Mouse (Mus musculus) embryonic stem cell, embryonic (primary cell): ENCODE data around the gene Ccdc88c.

Source experiments
- CTCF ChIA-PET, 4 experiments: fragments of 300-600 bp in 2 of 4; fragments of 350-600 bp in 2 of 4; sonication (Branson Sonifier 250); formaldehyde crosslinking; loops; one replicate each; lab custom pipeline; 2022; ENCODE audit warnings: inconsistent platforms in 2 of 4; lab: Charles Lee
- POLR2A ChIA-PET, 4 experiments: fragments of 300-600 bp in 2 of 4; fragments of 350-600 bp in 2 of 4; sonication (Branson Sonifier 250); formaldehyde crosslinking; loops; one replicate each; lab custom pipeline; 2022; ENCODE audit warnings: antibody characterized with exemption in 4 of 4, inconsistent platforms in 1 of 4; lab: Charles Lee

Gene Ccdc88c

GRCm38 (mm10) chr12:101022353-101022752 lies 6.5 kb downstream of the Ccdc88c start:
- CTCF ChIA-PET = interaction anchor here in 1 of 4 experiments (0.7 kb wide), 1 partner anchor 9 kb away, joined by 3 read pairs; no protein-coding TSS in a partner anchor
- POLR2A ChIA-PET = interaction anchor here in 3 of 4 experiments (0.6 to 11.1 kb wide), 5 partner anchors 7 to 83 kb away, joined by 3 to 200 read pairs (median 8); no protein-coding TSS in a partner anchor

GRCm38 (mm10) chr12:101021484-101022226 lies 7.2 kb downstream of the Ccdc88c start:
- POLR2A ChIA-PET = interaction anchor here in 2 of 4 experiments (1.0 to 11.1 kb wide), 3 partner anchors 7 to 71 kb away, joined by 3 to 200 read pairs (median 3); partner anchors contain the start of gene Ccdc88c (in 1 of the 2)
- CTCF ChIA-PET = interaction anchor here in 1 of 4 experiments (2.8 kb wide), 1 partner anchor 63 kb away, joined by 16 read pairs; no protein-coding TSS in a partner anchor

GRCm38 (mm10) chr12:101020210-101021015 lies 8.4 kb downstream of the Ccdc88c start:
- ChIA-PET CTCF (interaction anchor here (0.5 to 2.8 kb wide), 9 partner anchors 9 to 839 kb away, joined by 3 to 16 read pairs (median 5); partner anchors contain the start of gene Ccdc88c (in 2 of the 4)), POLR2A (interaction anchor here in 3 of 4 experiments (0.7 to 11.1 kb wide), 16 partner anchors 8 to 112 kb away, joined by 3 to 200 read pairs (median 4); partner anchors contain the start of genes Ccdc88c (in 2 of the 3) and Gpr68 (in 1 of the 3))

- POLR2A ChIA-PET = interaction anchor here in 3 of 4 experiments (0.7 to 11.1 kb wide), 10 partner anchors 8 to 295 kb away, joined by 3 to 200 read pairs (median 6); partner anchors contain the start of genes Ccdc88c (in 1 of the 3) and Gpr68 (in 1 of the 3)
- CTCF ChIA-PET = interaction anchor here in 2 of 4 experiments (0.9 to 2.8 kb wide), 4 partner anchors 10 to 67 kb away, joined by 3 to 16 read pairs (median 6); partner anchors contain the start of gene Ccdc88c (in 2 of the 2)
Observed at GRCm38 (mm10) chr12:101019443-101019842, 9.4 kb downstream of the Ccdc88c start.

- ChIA-PET CTCF (interaction anchor here in 2 of 4 experiments (0.9 to 2.8 kb wide), 3 partner anchors 10 to 61 kb away, joined by 4 to 16 read pairs (median 8); partner anchors contain the start of gene Ccdc88c (in 1 of the 2)), POLR2A (interaction anchor here in 3 of 4 experiments (0.7 to 11.1 kb wide), 12 partner anchors 8 to 630 kb away, joined by 3 to 200 read pairs (median 6); partner anchors contain the start of genes Ccdc88c (in 1 of the 3) and Gpr68 (in 1 of the 3))
Observed at GRCm38 (mm10) chr12:101019031-101019430, 9.8 kb downstream of the Ccdc88c start.

- ChIA-PET CTCF (interaction anchor here in 3 of 4 experiments (0.6 to 3.9 kb wide), 6 partner anchors 10 to 65 kb away, joined by 3 to 19 read pairs (median 4); partner anchors contain the start of gene Ccdc88c (in 1 of the 3)), POLR2A (interaction anchor here in 3 of 4 experiments (0.6 to 11.1 kb wide), 12 partner anchors 8 to 278 kb away, joined by 3 to 200 read pairs (median 10); partner anchors contain the start of gene Ccdc88c (in 2 of the 3))
Observed at GRCm38 (mm10) chr12:101017971-101018371, 10.9 kb downstream of the Ccdc88c start.

- POLR2A ChIA-PET = interaction anchor here (0.6 to 11.1 kb wide), 34 partner anchors 8 to 1432 kb away, joined by 3 to 200 read pairs (median 6); partner anchors contain the start of genes Ccdc88c (in 4 of the 4) and Ppp4r3a (in 1 of the 4)
- CTCF ChIA-PET = interaction anchor here (0.6 to 3.9 kb wide), 15 partner anchors 8 to 727 kb away, joined by 3 to 19 read pairs (median 4); partner anchors contain the start of gene Ccdc88c (in 3 of the 4)
Observed at GRCm38 (mm10) chr12:101016412-101016928, 12.4 kb downstream of the Ccdc88c start.

- ChIA-PET CTCF (interaction anchor here (0.6 to 3.9 kb wide), 12 partner anchors 8 to 80 kb away, joined by 3 to 19 read pairs (median 4); partner anchors contain the start of gene Ccdc88c (in 3 of the 4)), POLR2A (interaction anchor here (0.6 to 11.1 kb wide), 30 partner anchors 9 to 1627 kb away, joined by 3 to 200 read pairs (median 6); partner anchors contain the start of genes Ccdc88c (in 4 of the 4) and Ppp4r3a (in 1 of the 4))
Observed at GRCm38 (mm10) chr12:101015926-101016325, 12.9 kb downstream of the Ccdc88c start.

GRCm38 (mm10) chr12:101015165-101015560 lies 13.7 kb downstream of the Ccdc88c start:
- CTCF ChIA-PET = interaction anchor here in 2 of 4 experiments (0.8 to 3.9 kb wide), 4 partner anchors 8 to 57 kb away, joined by 3 to 19 read pairs (median 6); no protein-coding TSS in a partner anchor
- POLR2A ChIA-PET = interaction anchor here in 3 of 4 experiments (1.2 to 11.1 kb wide), 15 partner anchors 9 to 71 kb away, joined by 3 to 200 read pairs (median 9); partner anchors contain the start of gene Ccdc88c (in 2 of the 3)

- ChIA-PET CTCF (interaction anchor here in 2 of 4 experiments (0.6 to 3.9 kb wide), 9 partner anchors 8 to 70 kb away, joined by 3 to 19 read pairs (median 3); partner anchors contain the start of gene Ccdc88c (in 1 of the 2)), POLR2A (interaction anchor here in 3 of 4 experiments (0.7 to 11.1 kb wide), 22 partner anchors 8 to 71 kb away, joined by 3 to 200 read pairs (median 6); partner anchors contain the start of gene Ccdc88c (in 2 of the 3))
Observed at GRCm38 (mm10) chr12:101014549-101015164, 14.2 kb downstream of the Ccdc88c start.

- ChIA-PET CTCF (interaction anchor here in 3 of 4 experiments (0.6 to 3.2 kb wide), 9 partner anchors 9 to 87 kb away, joined by 3 to 16 read pairs (median 3); partner anchors contain the start of gene Ccdc88c (in 1 of the 3)), POLR2A (interaction anchor here in 2 of 4 experiments (0.7 to 11.1 kb wide), 22 partner anchors 7 to 65 kb away, joined by 3 to 200 read pairs (median 6); partner anchors contain the start of gene Ccdc88c (in 2 of the 2))
Observed at GRCm38 (mm10) chr12:101013668-101014067, 15.2 kb downstream of the Ccdc88c start.

- POLR2A ChIA-PET = interaction anchor here in 3 of 4 experiments (0.7 to 11.1 kb wide), 20 partner anchors 7 to 65 kb away, joined by 3 to 200 read pairs (median 6); partner anchors contain the start of gene Ccdc88c (in 1 of the 3)
- CTCF ChIA-PET = interaction anchor here in 3 of 4 experiments (0.6 to 3.2 kb wide), 8 partner anchors 9 to 88 kb away, joined by 3 to 16 read pairs (median 6); partner anchors contain the start of gene Ccdc88c (in 1 of the 3)
Observed at GRCm38 (mm10) chr12:101013078-101013665, 15.7 kb downstream of the Ccdc88c start.

- ChIA-PET POLR2A (interaction anchor here in 3 of 4 experiments (0.7 to 11.1 kb wide), 18 partner anchors 8 to 64 kb away, joined by 3 to 200 read pairs (median 4); partner anchors contain the start of gene Ccdc88c (in 1 of the 3)), CTCF (interaction anchor here in 3 of 4 experiments (0.6 to 3.2 kb wide), 7 partner anchors 17 to 1655 kb away, joined by 3 to 16 read pairs (median 4); partner anchors contain the start of gene Ccdc88c (in 1 of the 3))
Observed at GRCm38 (mm10) chr12:101012197-101013077, 16.4 kb downstream of the Ccdc88c start.

- CTCF ChIA-PET = interaction anchor here in 1 of 4 experiments (1.5 kb wide), 1 partner anchor 53 kb away, joined by 4 read pairs; no protein-coding TSS in a partner anchor
- POLR2A ChIA-PET = interaction anchor here in 2 of 4 experiments (1.0 to 5.3 kb wide), 3 partner anchors 14 to 46 kb away, joined by 4 to 77 read pairs (median 7); no protein-coding TSS in a partner anchor
Observed at GRCm38 (mm10) chr12:101011017-101011416, 17.8 kb downstream of the Ccdc88c start.
